Mouse (Mus musculus) layer of hippocampus, adult 9-11 months (tissue): ENCODE data around the gene Tbc1d9b.
"Not testable (repeated sequence)": the region's sequence is repeated elsewhere in the genome, so short reads cannot be mapped to it uniquely, and the experiment has no call there.

Source experiments
- DNase-seq: peaks from one replicate; pipeline ENCODE4 v3.0.0; 2022

Gene Tbc1d9b

DNA sequence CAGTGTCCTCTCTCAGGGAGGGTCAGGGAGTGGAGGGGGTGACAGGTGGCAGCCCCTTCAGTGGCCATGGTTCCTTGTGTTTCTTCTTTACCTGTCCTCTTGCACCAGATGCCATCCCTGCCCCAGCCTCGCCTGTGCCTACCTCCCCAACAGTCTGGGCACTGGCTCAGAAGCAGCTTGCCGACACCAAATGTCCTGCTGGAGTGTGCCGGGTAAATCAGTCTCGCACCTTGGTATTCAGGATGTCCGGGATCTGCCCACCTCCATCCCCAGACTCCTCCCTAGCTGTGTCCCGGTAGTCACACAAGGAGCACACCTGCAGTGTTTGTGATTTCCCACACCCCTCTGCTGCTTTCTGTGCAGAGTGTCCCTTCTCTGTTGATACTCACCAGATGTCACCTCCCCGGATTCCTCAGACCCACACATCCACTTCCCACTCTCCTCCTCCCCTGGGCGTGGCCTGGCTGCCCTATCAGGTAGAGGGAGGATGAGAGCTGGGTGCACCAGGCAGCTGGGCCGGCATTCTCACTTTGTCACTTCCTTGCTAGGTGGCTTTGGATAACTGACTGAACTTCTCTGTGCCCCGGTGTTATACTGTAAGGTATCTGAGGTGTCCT lies 7.1 kb downstream of the Tbc1d9b start:
- DNase-seq: no peak

GRCm38 (mm10) chr11:50139571-50139970 lies 8.4 kb downstream of the Tbc1d9b start:
- no peak for DNase-seq

DNA sequence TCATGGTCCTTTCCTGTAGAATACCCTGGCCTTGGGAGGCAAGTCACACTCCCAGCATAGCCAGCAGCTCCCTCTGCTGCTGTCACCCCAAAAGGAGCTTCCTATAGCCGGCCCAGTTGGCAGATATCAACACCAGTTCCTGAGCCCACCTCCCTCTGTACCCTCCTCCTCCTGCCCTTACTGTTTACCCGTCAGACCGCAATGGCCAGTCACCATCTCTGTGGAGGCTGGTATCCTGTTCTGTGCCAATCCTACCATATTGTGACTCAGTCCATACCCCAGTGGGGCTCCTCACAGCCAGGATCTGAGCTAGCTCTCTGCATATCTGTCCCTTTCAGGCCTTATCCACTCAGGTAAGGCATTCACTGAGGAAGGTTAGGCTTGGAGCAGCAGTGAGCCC lies 14.3 kb downstream of the Tbc1d9b start:
- no peak for DNase-seq

- no peak for DNase-seq
Measured at GRCm38 (mm10) chr11:50146121-50146520, 14.9 kb downstream of the Tbc1d9b start.

DNA sequence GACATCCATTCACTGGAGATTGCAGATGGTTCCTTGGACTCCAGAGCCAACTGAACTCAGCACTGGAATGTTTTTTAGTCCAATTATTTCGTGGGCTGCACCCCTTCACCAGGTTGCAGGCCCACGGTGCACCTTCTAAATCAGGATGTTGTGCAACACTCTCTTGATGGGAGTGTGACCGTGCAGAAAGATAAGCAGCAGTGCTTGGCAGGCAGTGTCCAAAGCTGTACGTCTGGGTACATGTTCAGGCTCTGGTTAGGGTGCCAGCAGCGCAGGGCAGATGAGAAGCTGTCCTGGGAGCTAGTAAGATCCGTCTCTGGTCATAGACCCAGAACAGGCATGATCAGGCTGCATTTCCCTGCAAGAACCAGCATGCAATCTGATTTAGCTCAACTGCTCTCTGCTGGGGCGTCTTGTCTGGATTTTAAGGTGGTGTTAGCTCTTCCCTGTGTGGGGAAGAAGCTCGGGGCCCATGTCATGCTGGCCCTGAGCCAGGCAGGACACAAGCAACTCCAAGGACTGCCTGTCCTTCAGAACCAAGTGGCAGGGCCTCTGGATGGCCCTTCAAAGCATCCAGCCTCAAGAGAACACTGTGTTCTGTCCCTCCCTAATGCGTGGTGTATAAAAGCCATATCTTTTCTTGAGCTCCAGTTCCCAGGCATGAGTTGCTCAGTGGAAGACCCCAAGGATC lies 16.2 kb downstream of the Tbc1d9b start:
- DNase-seq: no peak

- DNase-seq: no peak
Measured at GRCm38 (mm10) chr11:50147958-50148476, 16.8 kb downstream of the Tbc1d9b start.

DNA sequence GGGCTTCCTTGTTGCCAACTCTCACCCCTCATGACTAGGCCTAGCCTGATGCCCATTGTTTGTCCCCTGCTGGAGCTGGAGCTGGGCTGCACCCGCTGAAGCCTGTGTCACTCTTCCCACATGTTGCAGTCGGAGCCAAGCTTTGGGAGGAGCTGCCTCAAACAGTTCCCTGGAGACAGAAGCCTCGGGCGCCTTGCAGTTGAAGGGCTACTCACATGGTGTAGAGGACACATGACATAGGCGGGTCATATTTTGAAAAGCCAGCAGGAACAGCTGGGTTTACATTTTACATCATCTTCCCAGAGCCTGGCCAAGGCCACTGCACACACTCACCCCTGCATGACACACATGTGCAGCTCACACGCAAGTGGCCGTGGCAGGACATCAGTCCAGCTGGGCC lies 18.0 kb downstream of the Tbc1d9b start:
- no peak for DNase-seq

DNA sequence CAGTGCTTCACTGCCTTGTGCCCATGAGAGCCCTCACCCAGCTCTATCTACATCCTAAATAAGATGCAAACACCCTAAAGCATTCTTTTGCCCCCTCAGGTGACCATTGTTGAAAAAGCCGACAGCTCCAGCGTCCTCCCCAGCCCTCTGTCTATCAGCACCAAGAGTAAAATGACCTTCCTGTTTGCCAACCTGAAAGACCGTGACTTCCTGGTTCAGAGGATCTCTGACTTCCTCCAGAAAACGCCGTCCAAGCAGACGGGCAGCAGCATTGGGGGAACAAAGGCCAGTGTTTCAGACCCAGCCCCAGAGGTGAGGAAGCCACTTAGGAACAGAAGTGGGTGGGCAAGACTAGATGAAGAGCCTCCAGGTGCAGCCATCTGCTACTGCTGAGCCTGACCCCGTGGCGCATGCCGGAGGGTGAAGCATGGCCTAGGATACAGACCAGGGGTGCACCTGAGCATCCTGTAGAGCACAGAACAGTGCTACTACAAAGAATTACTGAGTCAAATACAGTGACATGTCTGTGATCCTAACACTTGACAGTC lies 18.5 kb downstream of the Tbc1d9b start:
- no peak for DNase-seq

DNA sequence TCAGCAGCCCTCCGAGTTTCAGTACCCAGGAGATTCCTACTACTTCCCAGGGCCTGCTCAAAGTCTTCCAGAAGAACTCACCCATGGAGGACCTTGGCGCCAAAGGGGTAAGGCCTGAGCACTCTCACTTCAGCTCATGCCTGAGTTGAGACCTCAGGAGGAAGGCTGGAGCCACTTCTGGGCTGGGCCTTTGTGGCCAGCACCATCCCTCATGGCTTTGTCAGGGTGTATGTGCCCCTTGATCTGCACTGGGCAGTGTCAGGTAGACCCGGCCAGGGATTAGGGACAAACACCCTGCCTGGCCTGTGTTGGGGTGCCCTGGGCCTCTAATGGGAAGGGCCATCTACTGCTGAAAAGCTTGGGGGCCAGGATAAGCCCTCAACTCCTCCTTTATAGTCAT lies 20.2 kb downstream of the Tbc1d9b start:
- no peak for DNase-seq

DNA sequence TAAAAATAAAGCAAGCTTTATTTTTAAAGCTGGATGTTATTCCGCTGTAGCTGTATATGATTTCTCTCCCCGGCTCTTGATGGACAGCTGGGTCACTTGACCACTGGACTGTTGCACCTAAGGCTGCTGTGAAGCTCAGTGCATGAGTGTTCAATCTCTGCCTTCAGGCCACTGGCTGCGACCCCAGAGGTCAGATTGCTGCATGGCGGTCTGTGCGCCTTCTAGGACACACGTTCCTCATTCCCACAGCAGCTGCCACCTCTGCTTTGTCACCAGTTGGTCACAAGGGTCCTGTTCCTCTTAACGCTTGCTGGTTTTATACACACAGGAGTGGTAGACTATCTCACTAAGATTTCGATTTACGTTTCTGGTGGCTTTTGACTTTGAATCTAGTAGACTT lies 23.0 kb downstream of the Tbc1d9b start:
- DNase-seq: no peak

- peak; percentile 62 for DNase-seq
Measured at GRCm38 (mm10) chr11:50154777-50155520, 23.8 kb downstream of the Tbc1d9b start.

GRCm38 (mm10) chr11:50155785-50156184 lies 24.6 kb downstream of the Tbc1d9b start:
- no peak for DNase-seq

DNA sequence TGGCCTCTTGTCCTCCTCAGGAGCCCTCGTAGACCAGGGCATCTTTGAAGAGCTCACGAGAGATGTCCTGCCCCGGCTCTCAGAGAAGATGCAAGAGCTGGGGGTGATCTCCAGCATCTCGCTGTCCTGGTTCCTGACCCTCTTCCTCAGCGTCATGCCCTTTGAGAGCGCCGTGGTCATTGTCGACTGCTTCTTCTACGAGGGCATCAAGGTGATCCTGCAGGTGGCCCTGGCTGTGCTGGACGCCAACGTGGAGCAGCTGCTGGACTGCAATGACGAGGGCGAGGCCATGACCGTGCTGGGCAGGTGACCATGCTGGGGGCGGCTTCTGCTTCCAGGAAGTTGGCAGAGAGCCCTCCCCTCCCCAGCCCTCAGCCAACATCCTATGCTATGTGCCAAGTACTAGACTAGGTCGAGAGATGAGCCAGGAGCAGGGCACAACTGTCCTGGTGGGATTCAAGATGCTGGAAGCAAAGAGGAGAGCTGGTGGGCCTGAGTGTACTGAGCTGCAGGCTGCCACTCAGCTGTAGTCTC lies 25.6 kb downstream of the Tbc1d9b start:
- DNase-seq: no peak

DNA sequence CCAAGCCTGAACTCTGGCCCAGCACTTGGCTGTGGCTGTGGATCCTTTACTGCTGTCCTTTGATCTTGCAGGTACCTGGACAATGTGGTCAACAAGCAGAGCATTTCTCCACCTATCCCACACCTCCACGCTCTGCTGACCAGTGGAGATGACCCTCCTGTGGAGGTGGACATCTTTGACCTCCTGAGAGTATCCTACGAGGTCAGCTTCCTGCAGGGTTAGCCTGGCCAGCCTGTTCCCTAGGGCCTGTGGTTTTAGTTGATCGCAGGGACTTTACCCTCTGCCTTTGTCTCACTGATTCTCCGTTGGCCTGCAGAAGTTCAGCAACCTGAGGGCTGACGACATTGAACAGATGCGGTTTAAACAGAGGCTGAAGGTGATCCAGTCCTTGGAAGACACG lies 27.1 kb downstream of the Tbc1d9b start:
- no peak for DNase-seq

GRCm38 (mm10) chr11:50159347-50159746 lies 28.2 kb downstream of the Tbc1d9b start:
- no peak for DNase-seq

DNA sequence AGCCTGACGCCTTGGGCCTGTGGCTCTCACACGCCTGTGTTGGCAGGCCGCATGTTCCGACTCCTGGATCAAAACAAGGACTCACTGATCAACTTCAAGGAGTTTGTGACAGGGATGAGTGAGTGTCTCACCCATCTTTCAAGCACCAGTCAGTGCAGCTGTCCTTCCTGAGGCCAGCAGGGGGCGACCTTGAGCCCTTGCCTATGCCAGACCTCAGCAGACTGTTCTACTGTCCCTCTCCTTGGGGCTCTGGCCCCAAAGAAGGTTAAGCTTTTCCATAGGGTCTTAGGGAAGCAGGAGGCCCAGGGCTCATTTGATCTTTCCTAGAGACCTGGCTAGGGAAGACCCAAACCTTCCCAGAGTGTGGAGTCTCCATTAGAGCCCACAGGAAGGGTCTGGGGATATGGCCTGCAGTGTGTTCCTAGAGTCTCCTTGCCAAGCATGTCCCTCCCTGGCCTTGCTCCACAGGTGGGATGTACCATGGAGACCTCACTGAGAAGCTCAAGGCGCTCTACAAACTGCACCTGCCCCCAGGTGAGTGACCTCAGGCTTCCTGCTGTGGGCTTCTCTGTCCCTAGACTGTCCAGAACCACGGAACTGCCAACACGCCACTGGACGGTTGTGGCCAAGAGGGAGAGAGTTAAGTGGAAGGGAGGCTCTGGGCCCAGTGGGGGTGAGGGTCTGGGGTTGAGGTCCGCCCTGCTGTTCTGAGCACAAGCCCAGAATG lies 30.5 kb downstream of the Tbc1d9b start:
- DNase-seq: no peak

DNA sequence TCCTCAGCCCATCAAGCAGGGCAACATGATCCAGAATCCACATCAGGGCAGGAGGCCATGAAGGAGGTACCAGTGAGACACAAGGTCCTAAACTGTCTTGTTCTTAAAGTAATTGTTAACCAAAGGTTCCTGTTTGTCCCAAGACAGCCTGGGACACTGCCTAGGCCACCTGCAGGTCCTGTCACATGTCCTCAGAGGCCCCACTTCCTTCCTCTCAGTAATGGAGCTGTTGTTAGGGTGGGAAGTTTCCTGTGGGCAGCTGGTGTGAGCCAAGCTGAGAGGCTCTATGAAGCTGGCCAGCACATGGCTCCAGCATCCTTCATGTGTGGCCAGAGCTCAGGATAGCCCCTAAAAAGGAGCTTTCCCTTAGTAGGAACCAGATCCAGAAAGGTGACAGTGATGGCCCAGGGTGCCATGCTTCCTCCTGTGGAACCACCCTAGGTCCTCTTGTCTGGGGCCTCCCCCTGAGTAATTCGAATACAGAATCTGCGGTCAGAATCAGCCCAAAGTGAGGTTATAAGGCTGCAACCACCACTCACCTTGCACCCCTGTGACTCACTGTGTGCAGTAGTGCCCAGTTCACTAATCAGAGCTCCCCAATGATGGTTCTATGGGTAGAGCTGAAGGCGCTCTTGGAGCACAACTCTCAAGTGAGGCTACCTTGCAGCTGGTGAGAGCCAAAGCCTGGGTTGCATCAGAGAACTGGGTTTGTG lies 31.3 kb downstream of the Tbc1d9b start:
- DNase-seq: no peak

GRCm38 (mm10) chr11:50168352-50168751 lies 37.2 kb downstream of the Tbc1d9b start:
- DNase-seq: no peak

GRCm38 (mm10) chr11:50174111-50174729 lies 43.0 kb downstream of the Tbc1d9b start, which contains the start of gene Mrnip:
Gene Mrnip, plus strand, starts transcription at chr11:50174444.
- DNase-seq: not testable (repeated sequence)

GRCm38 (mm10) chr11:50174730-50175187 lies 43.6 kb downstream of the Tbc1d9b start:
- peak; percentile 98 for DNase-seq

DNA sequence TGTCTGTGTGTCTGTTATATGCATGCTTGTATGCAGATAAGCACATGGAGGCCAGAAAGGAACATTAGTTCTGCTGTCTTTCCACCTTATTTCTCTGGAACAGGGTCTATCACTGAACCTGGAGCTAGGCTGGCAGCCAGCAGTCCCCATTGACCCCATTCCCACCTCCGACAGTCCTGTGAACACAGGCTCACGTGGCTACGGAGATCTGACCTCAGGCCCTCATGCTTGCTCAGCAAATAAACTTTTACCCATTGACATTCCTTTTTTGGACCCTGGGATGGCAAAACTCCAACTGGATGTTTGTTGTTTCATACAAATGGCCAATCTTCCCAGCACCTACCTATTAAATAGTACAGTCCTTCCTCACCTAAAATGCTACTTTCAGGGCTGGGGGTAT lies 45.2 kb downstream of the Tbc1d9b start:
- no peak for DNase-seq
